Mouse (Mus musculus) bone marrow, adult 2 months (tissue): ENCODE results near the gene Fam207a.

Experiments
- CTCF ChIP-seq: fragments of 200-500 bp; IDR thresholded peaks from 2 replicates; pipeline ENCODE4 v1.5.1; 2011; ENCODE audit warnings: low read length, control low read depth; ENCODE audit not compliant: control insufficient read depth, insufficient read depth
- POLR2A ChIP-seq: fragments of 200-500 bp; IDR thresholded peaks from 2 replicates; pipeline ENCODE4 v1.6.1; 2011; ENCODE audit warnings: low read depth, mild to moderate bottlenecking, control low read depth, low read length, borderline replicate concordance; ENCODE audit not compliant: control insufficient read depth

GRCm38 (mm10) chr10:77439026-77439425 lies 76.6 kb downstream of the Fam207a start:
- TF ChIP-seq CTCF: no peak
- no peak for TF ChIP-seq POLR2A
